Comparison of ENCODE assay signal across 8 mouse cellular contexts in genomic region chr8:46842676-46843181, GRCm38 (mm10).
A peak's percentile ranks its signal among the peaks of the same experiment; 100 is the strongest.
DNase-seq lines count a peak whose midpoint lies in the region; ATAC-seq and TF ChIP-seq lines count a peak whose summit lies in the region.

No protein-coding gene starts in this region.

- no peak overlapping the region for H3K9ac ChIP-seq in midbrain, postnatal 0 days (replicated peaks; ENCODE audit: low read length, poor library complexity, severe bottlenecking)
- no peak overlapping the region for H3K9ac ChIP-seq in midbrain, embryonic 13.5 days (replicated peaks)
- no peak overlapping the region for H3K9ac ChIP-seq in heart, postnatal 0 days (replicated peaks; ENCODE audit: low read depth, low read length)
- H3K9ac ChIP-seq in liver, embryonic 11.5 days (ENCODE audit: low read depth, low read length), result no peak overlapping the region
- H3K9ac ChIP-seq in forebrain, embryonic 12.5 days, result no peak overlapping the region

- TF ChIP-seq CTCF in midbrain, postnatal 0 days (IDR thresholded peaks at IDR 0.05), result no peak
- no peak for TF ChIP-seq CTCF in heart, postnatal 0 days (IDR thresholded peaks at IDR 0.05; ENCODE audit: low read depth)

- H3K4me2 ChIP-seq in midbrain, postnatal 0 days (ENCODE audit: low read depth, low read length, poor library complexity, severe bottlenecking), result no peak overlapping the region
- no peak overlapping the region for H3K4me2 ChIP-seq in midbrain, embryonic 13.5 days (replicated peaks)
- peak overlapping the region; percentile 11; the same call in 1 of the 2 replicates for H3K4me2 ChIP-seq in heart, postnatal 0 days (ENCODE audit: low read depth, low read length)
- H3K4me2 ChIP-seq in liver, embryonic 11.5 days, result no peak overlapping the region
- H3K4me2 ChIP-seq in forebrain, embryonic 12.5 days, result no peak overlapping the region

- H3K36me3 ChIP-seq in midbrain, postnatal 0 days (ENCODE audit: insufficient read depth, low read length), result peaks cover 8% of the 10 kb centered on the region; the same call in 1 of the 2 replicates
- H3K36me3 ChIP-seq in midbrain, embryonic 13.5 days, result peaks cover 15% of the 10 kb centered on the region
- peaks cover 45% of the 10 kb centered on the region for H3K36me3 ChIP-seq in heart, postnatal 0 days (replicated peaks; ENCODE audit: control insufficient read depth, insufficient read depth, low read length)
- peaks cover 8% of the 10 kb centered on the region; the same call in 1 of the 2 replicates for H3K36me3 ChIP-seq in liver, embryonic 11.5 days (ENCODE audit: control insufficient read depth, insufficient read depth, low read length)
- H3K36me3 ChIP-seq in forebrain, embryonic 12.5 days (replicated peaks), result peaks cover 17% of the 10 kb centered on the region; the same call in 1 of the 2 replicates

- no peak for TF ChIP-seq EP300 in heart, postnatal 0 days (IDR thresholded peaks at IDR 0.05; ENCODE audit: low read depth)

- no peak overlapping the region for H3K27ac ChIP-seq in midbrain, postnatal 0 days (ENCODE audit: low read depth, low read length)
- H3K27ac ChIP-seq in midbrain, embryonic 13.5 days, result no peak overlapping the region
- H3K27ac ChIP-seq in heart, postnatal 0 days (ENCODE audit: low read depth), result peak overlapping the region; percentile 86
- 0 out of 2 replicates have a peak overlapping the region, but pooled peaks have one; percentile 19 for H3K27ac ChIP-seq in liver, embryonic 11.5 days (ENCODE audit: low read depth, low read length)
- no peak overlapping the region for H3K27ac ChIP-seq in forebrain, embryonic 12.5 days

- DNase-seq in midbrain, postnatal 0 days (ENCODE audit: low spot score), result peak; percentile 30
- peak; percentile 77 for DNase-seq in heart, postnatal 0 days (ENCODE audit: low spot score)
- no peak for DNase-seq in liver, embryonic 11.5 days (ENCODE audit: low spot score)
- DNase-seq in ovary, postnatal 36 days (ENCODE audit: low spot score), result peak; percentile 56

- no peaks in the 10 kb centered on the region for H3K9me3 ChIP-seq in midbrain, postnatal 0 days (ENCODE audit: low read length)
- no peaks in the 10 kb centered on the region for H3K9me3 ChIP-seq in midbrain, embryonic 13.5 days
- H3K9me3 ChIP-seq in heart, postnatal 0 days (replicated peaks; ENCODE audit: control insufficient read depth, low read length), result no peaks in the 10 kb centered on the region
- no peaks in the 10 kb centered on the region for H3K9me3 ChIP-seq in liver, embryonic 11.5 days (ENCODE audit: control insufficient read depth, low read length)
- H3K9me3 ChIP-seq in forebrain, embryonic 12.5 days, result no peaks in the 10 kb centered on the region

- no peaks in the 10 kb centered on the region for H3K27me3 ChIP-seq in midbrain, postnatal 0 days (ENCODE audit: insufficient read depth, low read length)
- no peaks in the 10 kb centered on the region for H3K27me3 ChIP-seq in midbrain, embryonic 13.5 days
- no peaks in the 10 kb centered on the region for H3K27me3 ChIP-seq in heart, postnatal 0 days (ENCODE audit: control insufficient read depth, insufficient read depth, low read length)
- no peaks in the 10 kb centered on the region for H3K27me3 ChIP-seq in liver, embryonic 11.5 days (replicated peaks; ENCODE audit: control insufficient read depth, insufficient read depth, low read length)
- H3K27me3 ChIP-seq in forebrain, embryonic 12.5 days, result no peaks in the 10 kb centered on the region

- WGBS in midbrain, postnatal 0 days, result 53% methylated on average over 5 of the region's 5 CpGs
- 73% methylated on average over 5 of the region's 5 CpGs for WGBS in midbrain, embryonic 13.5 days
- 29% methylated on average over 5 of the region's 5 CpGs for WGBS in heart, postnatal 0 days
- WGBS in liver, embryonic 11.5 days, result 54% methylated on average over 5 of the region's 5 CpGs
- WGBS in forebrain, embryonic 12.5 days, result 86% methylated on average over 5 of the region's 5 CpGs

- no peak overlapping the region for H3K4me3 ChIP-seq in midbrain, postnatal 0 days (ENCODE audit: low read depth, low read length)
- no peak overlapping the region for H3K4me3 ChIP-seq in midbrain, embryonic 13.5 days (replicated peaks)
- no peak overlapping the region for H3K4me3 ChIP-seq in heart, postnatal 0 days (ENCODE audit: low read depth, low read length)
- H3K4me3 ChIP-seq in liver, embryonic 11.5 days (ENCODE audit: low read depth, low read length), result no peak overlapping the region
- no peak overlapping the region for H3K4me3 ChIP-seq in forebrain, embryonic 12.5 days (replicated peaks)

- no peak for ATAC-seq in midbrain, postnatal 0 days (ENCODE audit: low FRiP score)
- no peak for ATAC-seq in midbrain, embryonic 13.5 days
- ATAC-seq in common myeloid progenitor, adult 5-6 weeks (replicated peaks; ENCODE audit: low read depth, poor library complexity, severe bottlenecking), result peak; percentile 67
- ATAC-seq in heart, postnatal 0 days (ENCODE audit: insufficient read depth, low read depth), result peak; percentile 51
- no peak for ATAC-seq in liver, embryonic 11.5 days (replicated peaks; ENCODE audit: low FRiP score)
- no peak for ATAC-seq in megakaryocyte-erythroid progenitor cell, adult 5-6 weeks (replicated peaks; ENCODE audit: low FRiP score, low TSS enrichment, poor library complexity, severe bottlenecking)
- ATAC-seq in forebrain, embryonic 12.5 days (ENCODE audit: low FRiP score), result no peak

- H3K4me1 ChIP-seq in midbrain, postnatal 0 days (ENCODE audit: insufficient read depth, low read length), result no peaks in the 10 kb centered on the region
- H3K4me1 ChIP-seq in midbrain, embryonic 13.5 days (replicated peaks), result no peaks in the 10 kb centered on the region
- peaks cover 22% of the 10 kb centered on the region for H3K4me1 ChIP-seq in heart, postnatal 0 days (ENCODE audit: control insufficient read depth, insufficient read depth)
- H3K4me1 ChIP-seq in liver, embryonic 11.5 days (replicated peaks; ENCODE audit: control insufficient read depth, insufficient read depth, low read length), result peaks cover 9% of the 10 kb centered on the region
- no peaks in the 10 kb centered on the region for H3K4me1 ChIP-seq in forebrain, embryonic 12.5 days

Comparison
In these comparisons a context has a peak if more than half of its experiments do, and no peak if none do; other contexts are left out.
1. ATAC-seq: peak in common myeloid progenitor, adult 5-6 weeks (single experiment) and heart, postnatal 0 days (single experiment); none in midbrain, postnatal 0 days (single experiment), midbrain, embryonic 13.5 days (single experiment), liver, embryonic 11.5 days (single experiment), megakaryocyte-erythroid progenitor cell, adult 5-6 weeks (single experiment) and forebrain, embryonic 12.5 days (single experiment).
2. H3K27ac ChIP-seq: peak in heart, postnatal 0 days (single experiment) and liver, embryonic 11.5 days (single experiment); none in midbrain, postnatal 0 days (single experiment), midbrain, embryonic 13.5 days (single experiment) and forebrain, embryonic 12.5 days (single experiment).